Mouse (Mus musculus): ENCODE data around the gene Esp8. TPM values are rescaled to one million over a fixed set of nuclear protein-coding genes. Genes with fewer than 3 reads are reported as not detected.

Gene Esp8
- polyA plus RNA-seq (2014; fragmentation: Illumina TruSeq; extraction: RNeasy Lipid Tissue Mini Kit (QIAGEN cat#74804); ENCODE audit: low read depth, low replicate concordance) = not detected

DNA sequence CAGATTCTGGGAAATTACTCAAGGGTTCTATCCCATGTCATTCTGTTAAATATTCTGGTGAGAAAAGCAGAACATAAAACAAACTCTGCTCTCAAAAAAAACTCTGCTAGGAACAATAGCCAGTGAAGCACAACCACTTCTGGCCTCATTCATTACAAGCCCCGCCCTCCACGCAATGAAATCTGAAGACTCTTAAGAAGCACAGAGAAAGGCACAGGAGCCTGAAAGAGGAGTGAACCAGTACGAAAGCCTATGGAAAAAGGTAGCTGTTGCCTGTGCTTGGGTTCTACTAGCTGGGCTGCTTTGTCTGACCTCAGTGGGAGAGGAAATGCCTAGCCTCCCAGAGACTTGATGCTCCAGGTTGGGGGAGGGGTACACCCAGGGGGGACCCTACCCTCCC lies at the start of gene Esp8:
Esp8 (plus strand) TSS at position 205 of the 400 bp plus-strand sequence.

DNA sequence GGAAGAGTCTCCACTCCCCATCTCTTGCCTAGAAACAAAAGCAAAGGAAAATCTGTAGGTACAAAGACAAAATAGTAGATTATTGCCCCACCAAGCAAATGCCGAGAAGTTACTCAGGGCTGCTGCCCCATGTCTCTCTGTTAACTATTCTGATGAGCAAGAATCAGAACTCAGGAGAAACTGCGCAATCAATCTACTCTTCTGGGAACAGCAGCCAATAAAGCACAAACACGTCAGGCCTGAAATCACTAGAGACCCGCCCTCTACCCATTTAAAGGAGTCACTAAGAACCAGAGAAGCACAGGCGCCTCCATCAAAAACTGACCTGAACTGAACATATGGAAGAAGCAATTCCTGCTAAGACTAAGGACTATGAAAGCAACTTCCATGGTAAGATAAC lies 41.4 kb downstream of the Esp8 start, which contains the start of gene Esp6:
Esp6 (plus strand) TSS at position 301 of the 400 bp plus-strand sequence.

Other genes starting within 250 kb of the Esp8 start
- gene Crisp1, start 200.8 kb upstream of the Esp8 start, polyA plus RNA-seq (2014; fragmentation: Illumina TruSeq; extraction: RNeasy Lipid Tissue Mini Kit (QIAGEN cat#74804); ENCODE audit: low read depth, low replicate concordance) = 3.4 TPM
- gene Esp6, start 41.5 kb downstream of the Esp8 start, polyA plus RNA-seq (2014; fragmentation: Illumina TruSeq; extraction: RNeasy Lipid Tissue Mini Kit (QIAGEN cat#74804); ENCODE audit: low read depth, low replicate concordance) = not detected
- gene Esp4, start 78.6 kb downstream of the Esp8 start, polyA plus RNA-seq (2014; fragmentation: Illumina TruSeq; extraction: RNeasy Lipid Tissue Mini Kit (QIAGEN cat#74804); ENCODE audit: low read depth, low replicate concordance) = not detected
- not detected for gene Esp3, start 112.1 kb downstream of the Esp8 start, polyA plus RNA-seq (2014; fragmentation: Illumina TruSeq; extraction: RNeasy Lipid Tissue Mini Kit (QIAGEN cat#74804); ENCODE audit: low read depth, low replicate concordance)
- not detected for gene Esp1, start 207.1 kb downstream of the Esp8 start, polyA plus RNA-seq (2014; fragmentation: Illumina TruSeq; extraction: RNeasy Lipid Tissue Mini Kit (QIAGEN cat#74804); ENCODE audit: low read depth, low replicate concordance)